Comparison of ENCODE assay signal across 19 mouse cellular contexts in the genomic region with DNA sequence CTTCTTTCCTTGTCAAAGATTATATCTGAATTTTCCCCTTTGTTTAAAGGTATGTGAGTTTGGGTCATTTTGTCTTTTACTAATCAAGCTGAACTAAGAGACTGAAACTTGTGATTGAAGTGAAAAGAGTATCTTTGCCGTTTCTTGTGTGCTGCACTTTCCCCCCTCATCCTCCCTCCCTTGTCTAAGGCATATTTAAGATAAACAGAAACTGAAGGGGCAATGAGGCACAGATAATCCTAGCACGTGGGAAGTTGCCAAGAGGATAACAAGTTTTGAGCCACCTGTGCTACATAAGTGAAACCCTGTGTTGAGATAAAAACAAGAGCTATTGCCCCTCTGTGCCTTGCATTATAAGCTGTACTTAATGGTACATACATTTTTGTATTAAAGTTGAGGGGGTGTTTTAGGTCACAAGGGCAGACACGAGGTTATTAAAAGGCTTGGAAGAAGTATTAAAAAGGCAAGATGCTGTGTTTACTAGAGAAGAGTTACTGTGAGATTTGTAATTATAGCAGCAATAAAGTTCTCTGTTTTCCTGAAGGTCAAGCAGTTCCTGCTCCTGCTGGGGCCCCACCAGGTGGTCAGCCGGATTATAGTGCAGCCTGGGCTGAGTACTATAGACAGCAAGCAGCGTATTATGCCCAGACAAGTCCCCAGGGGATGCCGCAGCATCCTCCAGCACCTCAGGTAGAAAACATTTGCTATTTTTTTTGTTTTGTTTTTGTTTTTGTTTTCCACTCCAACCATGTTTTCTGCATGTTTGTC. TPM values are rescaled to one million over a fixed set of nuclear protein-coding genes. Genes with fewer than 3 reads are reported as not detected.
A peak's percentile ranks its signal among the peaks of the same experiment; 100 is the strongest.
DNase-seq lines count a peak whose midpoint lies in the region; ATAC-seq and TF ChIP-seq lines count a peak whose summit lies in the region.
"Had no signal": no experiment of that assay in that cellular context is flagged by ENCODE, and none has a peak within 500 bp of the region (broad histone marks: within the 10 kb centered on the region; RNA-seq: fewer than 3 reads in every experiment).

No protein-coding gene starts in this region.

- WGBS in heart, embryonic 14.5 days, result 48% methylated on average over 6 of the region's 6 CpGs
- 55% methylated on average over 6 of the region's 6 CpGs for WGBS in liver, embryonic 14.5 days (ENCODE audit: insufficient replicate concordance)

- TF ChIP-seq POLR2A in ES-Bruce4 (IDR thresholded peaks at IDR 0.05; ENCODE audit: insufficient read depth, low read length), result no peak

- peak overlapping the region; percentile 43 to 56; a peak in 3 of 4 replicates for H3K27ac ChIP-seq in heart, embryonic 14.5 days (replicated peaks in 1 of 2; ENCODE audit: control insufficient read depth in 1 of 2, insufficient read depth in 1 of 2, low read depth in 2 of 2, low read length in 2 of 2)
- H3K27ac ChIP-seq in ES-Bruce4 (ENCODE audit: insufficient read depth, low read length), result peak overlapping the region; percentile 99
- no peak overlapping the region for H3K27ac ChIP-seq in liver, embryonic 14.5 days
- H3K27ac ChIP-seq: hindbrain, embryonic 15.5 days had no signal

- no peak for TF ChIP-seq CTCF in ES-Bruce4 (IDR thresholded peaks at IDR 0.05; ENCODE audit: low read depth, low read length)
- TF ChIP-seq CTCF in liver, embryonic 14.5 days (IDR thresholded peaks at IDR 0.05; ENCODE audit: low read depth), result no peak

- no peak for DNase-seq in heart, adult 11 months
- peak; percentile 65 for DNase-seq in c-Kit-positive CD71-positive TER-119-negative erythroid progenitor cells, embryonic 14.5 days (ENCODE audit: low read depth)
- peak in 1 of 3 experiments; percentile 43 for DNase-seq in liver, embryonic 14.5 days (ENCODE audit: low read depth in 3 of 3, low spot score in 3 of 3)
- no peak for DNase-seq in right cerebral cortex, postnatal 14 days
- no peak for DNase-seq in kidney, adult 18-20 months
- DNase-seq: B cell, adult 2 months; cerebellum, adult 9-10 months; embryo, embryonic 11 days; forebrain, postnatal 0 days; gastrocnemius, postnatal 36 days; lung, embryonic 14.5 days; right cerebral cortex, postnatal 25 days had no signal

- H3K36me3 ChIP-seq in heart, embryonic 14.5 days (ENCODE audit: control insufficient read depth, insufficient read depth, low read length), result peaks cover 95% of the 10 kb centered on the region
- H3K36me3 ChIP-seq in ES-Bruce4 (ENCODE audit: control insufficient read depth, insufficient read depth, low read length, poor library complexity, severe bottlenecking), result peaks cover 67% of the 10 kb centered on the region
- H3K36me3 ChIP-seq in liver, embryonic 14.5 days (replicated peaks; ENCODE audit: control insufficient read depth, insufficient read depth, low read depth), result peaks cover 69% of the 10 kb centered on the region

- H3K4me3 ChIP-seq in heart, embryonic 14.5 days (ENCODE audit: control insufficient read depth in 1 of 2, insufficient read depth in 1 of 2, low read depth in 1 of 2, low read length in 2 of 2), result no peak overlapping the region
- H3K4me3 ChIP-seq in ES-Bruce4 (ENCODE audit: low read depth, low read length), result no peak overlapping the region
- H3K4me3 ChIP-seq in liver, embryonic 14.5 days (ENCODE audit: insufficient read depth in 1 of 2, low read depth in 2 of 2, low read length in 2 of 2), result no peak overlapping the region
- H3K4me3 ChIP-seq: erythroblast, embryonic 14.5 days; hindbrain, embryonic 15.5 days; megakaryocyte, embryonic 14.5 days; myocyte had no signal

- H3K4me2 ChIP-seq in heart, embryonic 14.5 days (ENCODE audit: low read length), result no peak overlapping the region
- no peak overlapping the region for H3K4me2 ChIP-seq in liver, embryonic 14.5 days (ENCODE audit: low read depth)
- H3K4me2 ChIP-seq: hindbrain, embryonic 15.5 days; lung, embryonic 14.5 days had no signal

- peaks cover 0 to 8% of the 10 kb centered on the region in 2 experiments; a peak in 1 of 4 replicates for H3K4me1 ChIP-seq in heart, embryonic 14.5 days (ENCODE audit: control insufficient read depth in 2 of 2, insufficient read depth in 2 of 2, low read length in 2 of 2)
- no peaks in the 10 kb centered on the region for H3K4me1 ChIP-seq in ES-Bruce4 (ENCODE audit: control insufficient read depth, insufficient read depth, low read length)
- H3K4me1 ChIP-seq in liver, embryonic 14.5 days (replicated peaks; ENCODE audit: control insufficient read depth in 2 of 2, insufficient read depth in 2 of 2, low read length in 1 of 2), result peaks cover 0 to 6% of the 10 kb centered on the region in 2 experiments; a peak in 2 of 4 replicates
- H3K4me1 ChIP-seq: hindbrain, embryonic 15.5 days had no signal

- peak; percentile 87 for TF ChIP-seq EP300 in ES-Bruce4 (IDR thresholded peaks at IDR 0.05; ENCODE audit: insufficient read depth, low read depth, low read length)
- TF ChIP-seq EP300 in liver, embryonic 14.5 days (IDR thresholded peaks at IDR 0.05; ENCODE audit: low read depth), result peak; percentile 62

- H3K9me3 ChIP-seq in heart, embryonic 14.5 days (ENCODE audit: control insufficient read depth, low read length), result no peaks in the 10 kb centered on the region
- H3K9me3 ChIP-seq in ES-Bruce4 (replicated peaks; ENCODE audit: control insufficient read depth, insufficient read depth, low read length, poor library complexity, severe bottlenecking), result no peaks in the 10 kb centered on the region
- no peaks in the 10 kb centered on the region for H3K9me3 ChIP-seq in liver, embryonic 14.5 days (ENCODE audit: control insufficient read depth, low read length)
- H3K9me3 ChIP-seq: hindbrain, embryonic 15.5 days; megakaryocyte, embryonic 14.5 days had no signal

- H3K9ac ChIP-seq in heart, embryonic 14.5 days (ENCODE audit: low read length), result no peak overlapping the region
- 0 out of 2 replicates have a peak overlapping the region, but pooled peaks have one; percentile 45 for H3K9ac ChIP-seq in ES-Bruce4 (ENCODE audit: low read depth, poor library complexity, severe bottlenecking)
- no peak overlapping the region for H3K9ac ChIP-seq in liver, embryonic 14.5 days (replicated peaks)
- H3K9ac ChIP-seq: forebrain, postnatal 0 days; hindbrain, embryonic 15.5 days; lung, embryonic 14.5 days had no signal

- no peak for ATAC-seq in heart, embryonic 14.5 days (ENCODE audit: insufficient number of reproducible peaks, insufficient read depth, low FRiP score, low read depth)
- ATAC-seq in liver, embryonic 14.5 days (ENCODE audit: insufficient read depth), result peak; percentile 80
- ATAC-seq in granulocyte monocyte progenitor cell, adult 5-6 weeks (replicated peaks; ENCODE audit: poor library complexity, severe bottlenecking), result no peak
- ATAC-seq: forebrain, postnatal 0 days had no signal

- H3K27me3 ChIP-seq in heart, embryonic 14.5 days (ENCODE audit: control insufficient read depth, insufficient read depth, low read length), result no peaks in the 10 kb centered on the region
- no peaks in the 10 kb centered on the region for H3K27me3 ChIP-seq in ES-Bruce4 (ENCODE audit: control insufficient read depth, insufficient read depth, low read length, poor library complexity, severe bottlenecking)
- H3K27me3 ChIP-seq in liver, embryonic 14.5 days (ENCODE audit: control insufficient read depth, insufficient read depth, low read length), result no peaks in the 10 kb centered on the region
- H3K27me3 ChIP-seq: hindbrain, embryonic 15.5 days; megakaryocyte, embryonic 14.5 days had no signal

RNA-seq across cellular contexts. Expression of a gene that starts 21.3 kb away (rescaled TPM):
- polyA plus RNA-seq in heart, embryonic 14.5 days (2014; fragmentation: Nextera tagmentation; extraction: Ambion mirVana), result 113 and 117 TPM in 2 replicates
- polyA plus RNA-seq in ES-Bruce4 (2011; ENCODE audit: insufficient read depth, insufficient read length, low read depth, missing spikeins), result 406 and 417 TPM in 2 replicates
- 47.3 and 50.8 TPM in 2 replicates for polyA plus RNA-seq in liver, embryonic 14.5 days (2012; rRNA removed)
- 64.6 and 65.3 TPM in 2 replicates for polyA plus RNA-seq in liver, embryonic 14.5 days (2014; fragmentation: Nextera tagmentation; extraction: Ambion mirVana)
- 173 and 191 TPM in 2 replicates for total RNA-seq in granulocyte monocyte progenitor cell, adult 5-6 weeks (2014; fragmentation: Nextera tagmentation)
- 225 and 260 TPM in 2 replicates for total RNA-seq in granulocyte monocyte progenitor cell, adult 5-6 weeks (2017)

RNA-seq across cellular contexts. Expression of a gene that starts 21.4 kb away (rescaled TPM):
- polyA plus RNA-seq in heart, embryonic 14.5 days (2014; fragmentation: Nextera tagmentation; extraction: Ambion mirVana), result 46.2 and 47.9 TPM in 2 replicates
- polyA plus RNA-seq in ES-Bruce4 (2011; ENCODE audit: insufficient read depth, insufficient read length, low read depth, missing spikeins), result 27.0 and 28.8 TPM in 2 replicates
- 10.9 and 18.3 TPM in 2 replicates for polyA plus RNA-seq in liver, embryonic 14.5 days (2012; rRNA removed)
- polyA plus RNA-seq in liver, embryonic 14.5 days (2014; fragmentation: Nextera tagmentation; extraction: Ambion mirVana), result 29.9 and 34.3 TPM in 2 replicates
- 17.9 and 19.5 TPM in 2 replicates for total RNA-seq in granulocyte monocyte progenitor cell, adult 5-6 weeks (2014; fragmentation: Nextera tagmentation)
- 46.1 and 46.7 TPM in 2 replicates for total RNA-seq in granulocyte monocyte progenitor cell, adult 5-6 weeks (2017)

RNA-seq across cellular contexts. Expression of a gene that starts 34.6 kb away (rescaled TPM):
- polyA plus RNA-seq in heart, embryonic 14.5 days (2014; fragmentation: Nextera tagmentation; extraction: Ambion mirVana), result 238 and 249 TPM in 2 replicates
- polyA plus RNA-seq in ES-Bruce4 (2011; ENCODE audit: insufficient read depth, insufficient read length, low read depth, missing spikeins), result 16.3 and 19.6 TPM in 2 replicates
- polyA plus RNA-seq in liver, embryonic 14.5 days (2012; rRNA removed), result 0.10 and 0.25 TPM in 2 replicates
- 0.30 and 0.69 TPM in 2 replicates for polyA plus RNA-seq in liver, embryonic 14.5 days (2014; fragmentation: Nextera tagmentation; extraction: Ambion mirVana)
- total RNA-seq in granulocyte monocyte progenitor cell, adult 5-6 weeks (2014; fragmentation: Nextera tagmentation), result not detected in 2 replicates
- total RNA-seq in granulocyte monocyte progenitor cell, adult 5-6 weeks (2017), result not detected in 2 replicates
- polyA plus RNA-seq: erythroblast, embryonic 14.5 days had no signal

Comparison
In these comparisons a context has a peak if more than half of its experiments do, and no peak if none do; other contexts are left out.
1. RNA of a gene that starts 34.6 kb away (polyA plus RNA-seq): 238 to 249 TPM in heart, embryonic 14.5 days and 16.3 to 19.6 TPM in ES-Bruce4; 0.10 to 0.69 TPM in liver, embryonic 14.5 days; every median in the first group is over 10 times any median in the second.